Mouse (Mus musculus) splenic B cell, adult 2 months (primary cell): ENCODE results near the gene Col1a2.

Experiments
- DNase-seq: peaks from one replicate; pipeline ENCODE4 v3.0.0-alpha.2; 2011; ENCODE audit warnings: low read depth, low spot score
- H3K27me3 ChIP-seq: 2 replicates; pipeline ENCODE4 v1.6.1; 2012; ENCODE audit warnings: mild to moderate bottlenecking, low read length, moderate library complexity, mixed read lengths; ENCODE audit not compliant: control insufficient read depth, poor library complexity, insufficient read depth, severe bottlenecking
- H3K36me3 ChIP-seq: 2 replicates; pipeline ENCODE4 v1.6.1; 2012; ENCODE audit warnings: mild to moderate bottlenecking, low read length, moderate library complexity, mixed read lengths; ENCODE audit not compliant: control insufficient read depth, poor library complexity, insufficient read depth, severe bottlenecking

The Col1a2 gene

DNA sequence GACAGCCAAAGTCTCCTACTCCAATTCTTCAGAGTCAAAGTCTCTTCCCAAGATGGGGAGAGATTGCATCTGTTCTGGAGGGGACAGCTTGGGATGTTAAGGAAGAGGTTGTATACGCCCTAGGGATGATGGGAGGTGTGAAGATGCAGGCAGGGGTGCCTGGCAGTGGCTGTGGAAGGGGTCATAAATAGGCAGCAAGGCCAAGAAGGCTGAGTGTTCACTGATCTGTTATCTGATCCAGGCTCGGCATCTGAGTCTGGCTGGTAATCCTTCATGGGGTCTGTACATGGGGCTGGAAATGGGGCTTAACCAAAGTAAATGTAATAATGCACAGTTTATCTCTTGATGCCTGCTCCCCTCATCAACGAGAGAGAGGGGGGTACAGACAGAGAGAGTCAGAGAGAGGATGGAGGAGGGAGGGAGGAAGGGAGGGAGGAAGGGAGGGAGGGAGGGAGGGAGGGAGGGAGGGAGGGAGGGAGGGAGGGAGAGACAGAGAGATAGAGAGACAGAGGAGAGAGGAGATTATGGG, at the start of gene Col1a2:
Gene Col1a2, plus strand, starts transcription at position 212 of the 529 bp plus-strand sequence.
- DNase-seq: no peak
- no peaks in the 10 kb centered on the region for H3K36me3 ChIP-seq
- no peaks in the 10 kb centered on the region for H3K27me3 ChIP-seq

DNA sequence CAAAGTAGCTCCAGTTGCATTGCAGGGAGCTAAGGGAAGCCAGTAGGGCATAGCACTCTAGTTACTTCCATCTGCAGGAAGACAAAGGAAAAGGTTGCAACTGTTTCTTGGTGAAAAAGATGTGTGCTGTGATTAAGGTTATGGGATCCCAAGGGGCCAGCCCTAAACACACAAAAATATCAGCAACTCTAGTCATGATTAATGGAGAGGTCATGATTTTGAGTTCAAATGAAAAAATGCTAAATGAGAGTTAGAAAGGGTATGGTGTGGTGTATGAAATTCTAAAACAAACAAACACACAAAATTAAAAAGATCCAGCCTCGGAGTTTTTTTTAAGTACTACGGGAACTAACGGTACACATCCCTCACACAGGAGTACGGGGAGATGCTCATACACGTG, 49.1 kb upstream of the Col1a2 start:
- no peaks in the 10 kb centered on the region for H3K36me3 ChIP-seq
- DNase-seq: no peak
- H3K27me3 ChIP-seq: no peaks in the 10 kb centered on the region

DNA sequence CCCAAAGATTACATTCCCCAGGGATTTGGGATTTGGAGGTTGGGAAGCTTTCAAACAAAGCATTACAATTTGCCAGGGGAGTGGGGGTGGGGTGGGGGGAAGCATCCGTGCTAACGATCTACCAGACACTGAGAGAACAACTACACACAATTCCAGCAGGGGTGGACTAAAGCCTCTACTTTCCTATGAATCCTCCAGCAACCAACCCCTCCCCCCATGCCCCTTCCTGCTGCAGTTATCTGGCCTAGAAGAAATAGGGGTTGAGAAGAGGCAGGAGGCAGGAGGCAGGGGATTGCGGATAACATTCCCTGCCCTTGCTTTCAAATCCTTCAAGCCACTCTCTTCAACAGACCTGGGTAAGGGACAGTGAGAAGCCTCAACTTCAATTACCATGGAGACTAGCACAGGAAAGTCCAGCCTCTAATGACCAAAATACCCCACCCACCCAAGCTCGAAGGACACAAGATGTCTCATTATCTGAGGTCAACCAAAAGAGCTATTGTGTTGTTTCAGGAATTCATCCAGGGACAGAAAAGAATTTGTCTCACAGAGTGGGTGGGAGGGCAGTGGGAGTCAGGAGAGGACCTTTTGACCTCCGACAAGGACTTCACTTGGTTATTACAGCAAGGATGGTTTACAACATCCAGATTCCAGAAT, 48.5 kb upstream of the Col1a2 start:
- DNase-seq: no peak

DNA sequence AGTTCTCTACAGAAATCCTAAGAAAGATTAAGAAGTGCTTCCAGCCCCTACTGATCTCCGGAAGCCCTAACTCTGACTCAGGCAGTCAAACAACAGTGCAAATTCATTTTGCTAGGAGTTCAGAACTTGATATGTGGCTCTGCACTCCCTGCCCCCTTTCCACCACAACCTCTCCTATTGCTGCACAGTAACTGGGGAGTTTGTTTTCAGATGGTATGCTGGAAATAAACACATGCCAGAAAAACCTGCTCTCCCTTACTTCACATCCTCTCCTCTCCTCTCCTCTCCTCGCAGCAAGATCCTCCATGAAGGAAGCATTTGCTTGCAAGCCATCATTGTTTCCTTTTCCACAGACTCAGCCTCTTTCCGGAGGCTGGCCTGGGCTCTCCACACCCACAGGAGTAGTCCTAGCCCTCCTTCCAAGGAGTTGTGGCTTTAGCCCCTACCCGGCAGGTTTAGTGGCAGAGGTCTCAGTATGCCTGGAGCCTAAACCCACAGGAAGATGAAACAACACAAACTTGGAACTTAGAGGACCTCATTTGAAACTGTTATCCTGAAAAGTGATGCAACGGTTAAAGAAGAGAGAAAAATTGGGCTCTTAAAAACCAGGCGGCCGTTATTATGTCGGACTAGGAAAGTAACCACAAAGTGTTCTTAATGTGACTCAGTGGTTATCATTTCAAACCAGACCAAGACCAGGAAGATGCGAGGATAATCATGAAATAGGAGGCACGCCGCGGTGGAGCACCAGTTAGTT, 47.7 kb upstream of the Col1a2 start:
- H3K27me3 ChIP-seq: no peaks in the 10 kb centered on the region
- no peak for DNase-seq
- no peaks in the 10 kb centered on the region for H3K36me3 ChIP-seq

More for the DNA sequence above, 48.5 kb upstream of the Col1a2 start:
- Histone ChIP-seq H3K36me3 (no peaks in the 10 kb centered on the region), H3K27me3 (no peaks in the 10 kb centered on the region)

DNA sequence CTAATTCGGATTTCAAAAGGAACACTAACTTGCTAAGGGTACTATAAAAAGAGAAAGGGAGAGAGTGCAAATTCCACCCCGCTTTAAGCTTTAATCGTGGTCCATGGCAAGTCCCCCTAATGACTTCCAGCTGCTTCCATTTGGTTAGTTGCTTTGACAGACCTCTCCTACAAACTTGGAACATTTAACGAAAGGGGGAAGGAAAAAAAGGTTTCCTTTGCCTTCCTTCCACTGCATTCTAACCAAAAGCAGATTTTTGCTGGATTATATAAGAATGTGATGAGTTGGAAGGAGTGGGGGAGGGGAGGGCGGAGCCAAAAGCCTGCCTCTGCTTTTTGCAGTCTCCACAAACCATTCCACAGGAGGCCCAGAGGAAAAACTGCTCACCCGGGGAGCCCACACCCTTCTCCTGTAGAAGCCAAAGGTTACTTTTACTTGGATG, 47.0 kb upstream of the Col1a2 start:
- Histone ChIP-seq H3K36me3 (no peaks in the 10 kb centered on the region), H3K27me3 (no peaks in the 10 kb centered on the region)
- no peak for DNase-seq

DNA sequence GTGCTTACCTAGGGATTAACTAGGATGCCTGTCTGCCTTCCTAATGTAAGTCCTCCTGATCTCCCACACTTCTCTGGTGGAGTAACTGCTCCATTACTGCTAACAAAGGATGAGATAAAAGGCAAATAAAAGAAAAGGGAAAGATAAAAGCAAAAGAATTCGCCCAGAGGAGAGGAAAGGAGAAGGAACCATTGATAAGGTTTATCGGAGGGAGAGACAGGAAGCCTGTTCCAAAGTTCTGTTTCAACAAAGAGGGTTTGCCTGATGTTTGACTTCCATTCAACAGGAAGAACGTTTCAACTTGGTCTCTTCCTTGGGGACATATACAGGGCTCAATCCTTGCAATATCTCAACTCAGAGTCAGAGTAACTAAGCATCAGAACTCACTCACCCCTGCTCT, 39.3 kb upstream of the Col1a2 start:
- Histone ChIP-seq H3K36me3 (no peaks in the 10 kb centered on the region), H3K27me3 (no peaks in the 10 kb centered on the region)
- no peak for DNase-seq

DNA sequence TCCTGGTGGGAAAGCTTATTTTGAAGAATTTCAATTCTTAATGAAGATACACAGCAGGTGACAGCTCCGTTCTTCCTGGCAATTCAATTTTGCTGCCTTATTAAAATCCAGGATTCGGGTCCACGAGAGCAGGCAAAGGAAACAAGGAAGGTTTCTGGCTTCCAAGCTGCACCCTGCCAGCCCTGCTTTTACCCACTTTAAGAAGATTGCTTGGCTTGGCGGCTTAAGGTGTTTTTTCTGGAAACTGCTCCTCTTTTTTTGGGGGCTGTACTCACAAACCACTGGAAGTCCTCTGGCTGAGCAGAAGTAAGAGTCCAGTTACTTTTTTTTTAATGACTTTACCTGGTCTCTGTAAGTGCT, 21.1 kb upstream of the Col1a2 start:
- no peaks in the 10 kb centered on the region for H3K36me3 ChIP-seq
- no peak for DNase-seq

DNA sequence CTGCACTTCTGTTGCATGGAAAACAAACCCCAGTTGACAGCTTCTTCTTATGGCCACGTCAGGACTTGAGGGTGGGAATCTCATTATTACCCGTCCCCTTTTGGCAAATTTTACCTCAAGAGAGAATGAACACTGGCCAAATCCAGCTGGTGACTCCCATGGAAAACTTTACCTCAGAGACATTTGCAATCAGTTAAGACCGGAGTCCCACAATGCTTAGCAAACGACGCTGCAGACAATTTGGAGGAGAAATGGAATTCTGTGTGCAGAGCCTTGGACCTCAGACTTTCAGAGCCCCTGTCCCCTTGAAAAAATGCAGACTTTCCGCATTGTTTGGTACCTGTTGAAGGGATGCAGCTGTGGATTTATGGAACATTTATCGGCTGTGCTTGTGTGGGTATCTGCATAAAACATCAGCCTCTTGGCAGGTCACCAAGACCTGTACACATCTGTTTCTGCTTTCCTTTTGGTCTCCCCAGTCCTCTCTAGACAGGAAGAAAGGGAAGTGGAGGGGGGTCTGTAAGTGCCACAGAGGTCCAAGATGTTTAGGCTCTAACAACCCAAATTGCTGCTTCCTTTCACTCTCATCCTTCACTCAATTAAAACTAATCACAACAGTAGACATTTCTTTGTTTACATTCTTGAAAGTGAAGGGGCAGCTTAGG, 20.5 kb upstream of the Col1a2 start:
- H3K27me3 ChIP-seq: peaks cover 2% of the 10 kb centered on the region; the same call in 1 of the 2 replicates
- no peaks in the 10 kb centered on the region for H3K36me3 ChIP-seq
- no peak for DNase-seq

More for the DNA sequence above, 21.1 kb upstream of the Col1a2 start:
- peaks cover 2% of the 10 kb centered on the region; the same call in 1 of the 2 replicates for H3K27me3 ChIP-seq

DNA sequence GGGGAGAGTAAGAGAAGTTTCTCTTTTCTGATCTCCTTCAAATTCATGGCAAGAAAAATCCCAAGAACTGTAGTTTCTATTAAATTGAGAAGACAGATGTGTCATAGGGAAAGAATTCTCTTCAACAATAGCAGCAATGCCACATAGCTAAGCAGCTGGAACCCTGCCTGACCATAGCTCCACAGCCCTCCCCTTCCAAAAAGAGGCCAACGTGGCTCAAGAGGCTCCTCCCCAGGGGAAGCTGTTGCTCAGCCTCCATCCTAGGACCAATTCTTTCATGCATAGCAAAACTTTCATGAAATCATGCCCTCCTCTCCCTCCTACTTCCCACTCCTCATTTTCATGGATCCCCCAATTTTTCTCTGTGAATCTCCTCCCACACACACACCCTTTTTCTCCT, 16.3 kb upstream of the Col1a2 start:
- no peaks in the 10 kb centered on the region for H3K36me3 ChIP-seq
- H3K27me3 ChIP-seq: peaks cover 2% of the 10 kb centered on the region; the same call in 1 of the 2 replicates
- no peak for DNase-seq

DNA sequence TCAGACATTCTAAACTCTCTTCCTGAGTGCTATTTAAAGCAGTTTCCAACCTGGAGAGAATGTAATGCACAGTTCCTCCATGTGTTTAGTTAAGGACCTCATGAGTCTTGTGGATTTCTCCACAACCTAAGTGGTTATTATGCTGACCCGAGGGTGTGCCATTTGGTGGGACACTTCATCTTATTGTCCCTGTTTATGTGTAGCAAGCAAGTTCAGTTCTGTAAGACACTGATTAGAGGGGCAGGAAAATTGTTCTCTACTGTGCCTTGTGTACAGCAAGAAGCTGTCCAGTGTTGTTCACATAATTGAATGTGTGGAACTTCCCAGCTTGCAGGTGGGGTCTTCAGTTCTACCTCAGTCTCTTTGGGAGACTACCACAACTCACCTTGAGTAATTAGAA, 15.6 kb upstream of the Col1a2 start:
- Histone ChIP-seq H3K36me3 (no peaks in the 10 kb centered on the region), H3K27me3 (peaks cover 2% of the 10 kb centered on the region; the same call in 1 of the 2 replicates)
- DNase-seq: no peak

DNA sequence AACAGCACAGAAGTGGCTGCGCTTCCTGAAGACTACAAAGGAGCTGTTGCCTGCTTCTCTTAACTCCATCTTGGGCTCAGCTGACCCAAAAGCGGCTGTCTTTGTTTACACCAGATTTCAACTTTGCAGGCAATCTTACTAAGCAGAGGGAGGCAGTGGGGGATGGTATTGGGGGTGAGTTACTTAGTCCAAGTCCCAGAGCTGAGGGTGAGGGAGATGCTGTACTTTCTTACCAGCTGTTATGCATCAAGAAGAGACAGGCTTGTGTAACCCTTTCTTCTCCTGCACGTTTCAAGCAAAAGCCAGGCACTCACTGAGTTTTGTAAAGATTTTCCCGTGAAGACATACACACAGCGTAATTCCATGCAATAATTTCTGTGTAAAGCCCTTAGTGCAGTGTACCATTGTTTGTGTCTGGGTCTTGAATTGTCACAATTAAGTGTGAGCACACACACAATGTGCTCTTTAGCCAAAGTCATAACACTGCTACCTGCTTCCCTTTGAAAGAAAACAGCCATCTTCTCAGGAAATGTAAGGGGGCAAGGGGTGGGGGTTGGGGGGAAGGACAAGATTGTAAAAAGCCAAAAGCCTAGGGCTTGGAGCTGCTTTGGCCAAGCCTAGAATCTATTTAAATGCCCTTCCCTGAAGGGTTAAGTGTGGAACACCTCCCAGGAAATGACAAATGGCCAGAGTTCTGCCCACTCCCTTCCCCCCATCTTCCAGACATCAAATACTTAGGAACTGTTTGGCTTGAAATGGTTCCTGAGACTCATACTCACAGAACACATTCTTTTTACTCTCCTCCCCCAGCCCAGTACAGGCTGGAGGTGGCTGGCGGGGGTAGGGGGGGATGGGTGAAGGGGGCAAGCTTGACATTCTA, 15.0 kb upstream of the Col1a2 start:
- Histone ChIP-seq H3K36me3 (no peaks in the 10 kb centered on the region), H3K27me3 (peaks cover 2% of the 10 kb centered on the region; the same call in 1 of the 2 replicates)
- no peak for DNase-seq

DNA sequence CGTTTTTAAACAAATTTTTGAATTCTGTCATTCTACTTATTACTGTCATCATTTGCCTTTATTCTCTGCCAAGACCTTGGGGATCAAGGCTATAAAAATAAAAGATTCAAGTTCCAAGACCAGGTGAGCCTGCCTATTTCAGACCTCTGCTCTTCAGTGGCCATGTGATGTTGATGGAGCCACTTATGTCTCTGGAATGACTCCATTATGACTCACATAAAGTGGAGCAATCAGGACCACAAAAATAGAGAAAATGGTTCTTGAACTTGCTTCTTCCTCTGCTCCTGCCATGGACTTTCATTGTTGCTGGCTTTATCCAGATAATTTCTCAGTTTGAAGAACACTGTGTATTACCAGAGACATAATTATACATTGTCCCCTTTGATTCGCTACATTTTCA, 10.9 kb upstream of the Col1a2 start:
- Histone ChIP-seq H3K36me3 (no peaks in the 10 kb centered on the region), H3K27me3 (no peaks in the 10 kb centered on the region)
- no peak for DNase-seq

DNA sequence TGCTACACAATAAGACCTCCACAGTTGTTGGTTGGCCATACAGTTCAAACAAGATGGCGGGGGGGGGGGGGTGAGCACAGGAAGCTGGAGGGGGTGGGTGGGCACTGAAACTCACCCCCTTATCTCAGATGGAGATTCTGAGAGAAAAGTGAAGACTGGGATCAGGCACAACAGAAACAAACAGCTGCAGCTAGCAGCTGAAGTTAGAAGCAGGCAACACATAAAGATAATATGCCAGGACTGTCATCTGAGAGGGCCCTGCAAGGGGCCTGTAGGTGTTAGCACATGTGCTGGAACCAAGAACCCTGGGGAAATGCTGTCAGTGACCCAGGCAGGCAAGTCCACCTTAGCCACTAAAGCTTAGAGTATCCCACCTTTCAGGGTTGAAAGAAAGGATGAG, 8.2 kb upstream of the Col1a2 start:
- no peaks in the 10 kb centered on the region for H3K36me3 ChIP-seq
- no peak for DNase-seq
- H3K27me3 ChIP-seq: no peaks in the 10 kb centered on the region

DNA sequence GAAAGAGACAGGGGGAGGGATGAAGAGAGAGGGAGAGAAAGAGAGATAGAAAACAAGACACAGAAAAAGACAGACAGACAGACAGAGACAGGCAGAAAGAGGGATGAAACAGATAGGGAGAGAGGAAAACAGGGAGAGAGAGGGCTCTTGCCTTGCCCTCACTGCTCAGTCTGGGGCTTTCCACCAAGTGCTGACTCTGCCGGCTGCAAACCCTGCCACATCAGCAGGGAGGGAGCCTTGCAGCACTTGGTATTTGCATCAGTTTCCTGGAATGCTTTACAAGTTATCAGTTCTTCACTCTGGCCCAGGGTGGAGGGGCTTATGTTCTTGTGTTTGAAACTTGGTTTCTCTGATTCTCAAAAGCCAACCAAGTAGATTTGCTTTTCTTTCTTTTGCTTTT, 1.5 kb upstream of the Col1a2 start:
- DNase-seq: no peak
- no peaks in the 10 kb centered on the region for H3K27me3 ChIP-seq
- H3K36me3 ChIP-seq: no peaks in the 10 kb centered on the region
